Mouse (Mus musculus) heart, adult 8-10 months (tissue): ENCODE measurements around the gene Sp140. TPM values are rescaled to one million over a fixed set of nuclear protein-coding genes. Genes with fewer than 3 reads are reported as not detected.
"Not testable (repeated sequence)": the region's sequence is repeated elsewhere in the genome, so short reads cannot be mapped to it uniquely, and the experiment has no call there.

Source experiments
- DNase-seq: peaks from one replicate; pipeline ENCODE4 v3.0.0; 2022; ENCODE audit warnings: low spot score
- total RNA-seq, 4 experiments: library from RNA; stranded (reverse); gene quantifications; 2 replicates each; pipeline ENCODE4 v1.2.4; 2022

Sp140 gene
- total RNA-seq, 4 experiments from 2014 or later, result 2.3 to 3.6 (median 3.0) TPM

DNA sequence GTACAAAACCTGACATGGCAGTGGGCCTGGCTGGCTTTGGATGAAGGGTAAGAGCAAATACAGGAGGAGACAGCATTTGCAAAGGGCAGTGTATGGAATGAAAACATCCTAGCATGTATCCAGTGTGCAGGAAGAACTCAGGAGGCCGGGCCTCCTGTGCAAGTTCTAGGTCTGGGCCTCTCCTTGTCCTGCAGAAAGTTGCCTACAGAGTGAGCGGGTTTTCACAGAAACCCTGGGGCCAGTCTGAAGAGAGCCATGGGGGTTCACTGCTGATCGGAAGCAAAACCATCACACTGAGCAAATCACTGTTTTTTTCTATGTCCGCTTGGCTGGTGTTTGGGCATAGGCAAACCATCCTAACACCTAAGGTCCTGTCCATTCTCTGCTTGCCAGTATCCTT is 38.0 kb downstream of the Sp140 start:
- not testable (repeated sequence) for DNase-seq

DNA sequence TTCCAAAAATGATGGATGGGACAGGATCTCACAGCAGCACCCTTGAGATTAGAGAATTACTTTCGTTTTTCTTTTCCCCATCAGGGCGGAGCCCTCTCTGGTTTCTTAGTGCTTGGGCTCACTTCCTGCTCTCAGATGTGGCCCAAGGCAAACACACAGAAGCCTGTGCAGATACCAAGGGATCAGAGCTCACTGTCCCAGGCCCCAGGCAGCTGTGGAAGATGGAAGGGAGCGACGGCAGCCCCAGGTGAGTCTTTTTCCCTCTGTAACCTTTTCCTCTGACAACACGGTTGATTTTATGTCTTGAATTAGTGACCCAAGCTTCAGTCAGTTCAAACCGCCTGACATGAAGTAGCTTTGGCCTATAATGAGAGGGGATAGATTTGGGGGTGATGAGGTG is 49.7 kb downstream of the Sp140 start, which contains the start of gene Sp100:
Gene Sp100, plus strand, starts transcription at position 108 of the 400 bp plus-strand sequence.
- peak; percentile 50 for DNase-seq

DNA sequence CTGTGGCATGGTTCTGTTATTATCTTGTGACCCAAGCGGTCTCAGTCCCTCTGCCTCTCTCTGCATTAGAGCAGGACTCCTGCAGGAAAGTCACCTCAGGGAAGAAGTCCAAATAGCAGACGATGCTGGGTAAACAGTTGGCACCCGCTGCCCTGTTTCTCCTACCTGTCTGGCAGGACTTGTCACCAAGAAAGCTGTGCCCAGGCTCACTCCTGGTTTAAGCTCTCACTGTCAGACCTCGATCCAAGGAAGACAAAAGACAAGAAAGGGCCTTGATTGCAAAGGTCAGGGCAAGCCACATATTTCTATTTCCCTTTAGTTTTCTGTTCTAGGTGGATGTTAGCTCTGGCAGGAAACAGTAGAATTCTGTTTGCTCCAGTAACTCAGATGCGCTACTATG is 50.3 kb downstream of the Sp140 start:
- not testable (repeated sequence) for DNase-seq

DNA sequence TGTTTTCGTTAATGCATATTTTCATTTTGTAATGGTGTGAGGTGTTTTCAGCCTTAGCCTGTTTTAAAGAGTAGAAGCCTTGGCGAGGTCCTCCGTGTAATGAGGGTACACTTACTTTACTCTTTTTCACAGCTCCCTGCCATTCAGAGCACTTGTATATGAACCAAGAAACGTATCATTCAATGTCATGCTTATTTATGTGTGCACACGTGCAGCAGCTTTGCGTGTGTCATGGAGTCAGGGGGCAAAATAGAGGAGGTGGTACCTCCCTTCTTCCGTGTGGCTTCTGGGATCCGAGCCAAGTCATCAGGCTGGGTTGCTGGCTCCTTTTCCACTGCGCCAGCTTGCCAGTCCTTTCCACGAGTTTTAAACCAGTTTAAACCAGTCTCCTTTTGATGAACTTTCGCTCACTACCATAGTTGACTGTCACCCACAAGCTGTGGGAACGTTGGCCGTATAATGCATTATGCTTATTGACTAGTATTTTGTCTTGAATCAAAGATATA is 51.6 kb downstream of the Sp140 start:
- DNase-seq, result not testable (repeated sequence)

DNA sequence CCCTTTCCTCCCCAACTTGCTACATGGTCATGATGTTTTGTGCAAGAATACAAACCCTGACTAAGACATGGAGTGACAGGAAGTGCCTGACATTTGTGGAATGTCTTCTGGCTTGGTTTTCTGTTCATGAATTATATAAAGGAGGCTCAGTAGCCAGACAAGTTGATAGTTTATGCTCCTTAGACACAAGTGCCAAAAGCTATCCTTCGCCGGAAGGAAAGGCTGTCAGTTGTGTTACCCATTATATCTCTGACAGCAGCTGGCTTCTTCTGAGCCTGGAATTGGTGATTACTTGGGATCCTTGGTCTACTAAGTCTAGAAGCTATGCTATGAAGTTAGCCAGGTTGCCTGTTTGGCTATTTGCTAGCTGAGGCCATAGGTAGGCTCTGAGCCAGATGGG is 57.0 kb downstream of the Sp140 start:
- DNase-seq, result not testable (repeated sequence)

DNA sequence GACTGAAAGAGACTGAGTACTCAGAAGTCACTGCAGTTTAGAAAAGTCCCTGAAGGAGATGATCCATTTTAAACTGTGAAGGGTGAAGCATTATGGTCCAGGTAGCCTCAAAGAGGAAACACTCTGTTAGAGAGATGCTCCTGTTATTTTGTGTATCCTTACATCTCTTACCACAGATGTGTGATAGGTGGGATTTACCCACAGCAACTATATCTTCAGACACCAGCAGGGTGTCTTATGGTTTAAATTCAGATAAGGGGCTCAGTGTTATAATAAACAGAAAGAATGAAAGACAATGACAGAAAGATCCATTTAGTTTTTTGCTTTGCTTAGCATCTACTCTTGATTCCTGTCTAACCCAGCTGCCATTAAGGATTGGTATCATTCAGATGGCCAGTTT is 64.1 kb downstream of the Sp140 start:
- no peak for DNase-seq

DNA sequence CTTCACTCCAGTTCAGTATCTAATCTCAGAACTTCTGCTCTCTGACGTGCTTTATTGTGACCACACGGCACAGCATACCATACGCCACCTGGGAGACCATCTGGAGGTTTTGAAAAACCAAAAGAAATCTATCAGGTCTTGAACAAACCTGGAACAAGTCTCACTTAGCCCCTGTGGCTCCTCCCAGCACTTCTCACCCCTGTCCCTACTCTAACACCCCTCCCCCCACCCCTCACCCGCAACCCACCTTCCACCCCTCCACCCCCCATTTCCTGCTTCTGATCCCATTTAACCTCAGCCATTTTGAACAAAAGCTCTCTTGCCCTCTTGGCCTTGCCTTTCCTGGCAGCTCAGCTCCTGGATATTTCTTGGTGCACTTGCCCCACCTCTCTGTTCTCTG is 80.0 kb downstream of the Sp140 start:
- no peak for DNase-seq

DNA sequence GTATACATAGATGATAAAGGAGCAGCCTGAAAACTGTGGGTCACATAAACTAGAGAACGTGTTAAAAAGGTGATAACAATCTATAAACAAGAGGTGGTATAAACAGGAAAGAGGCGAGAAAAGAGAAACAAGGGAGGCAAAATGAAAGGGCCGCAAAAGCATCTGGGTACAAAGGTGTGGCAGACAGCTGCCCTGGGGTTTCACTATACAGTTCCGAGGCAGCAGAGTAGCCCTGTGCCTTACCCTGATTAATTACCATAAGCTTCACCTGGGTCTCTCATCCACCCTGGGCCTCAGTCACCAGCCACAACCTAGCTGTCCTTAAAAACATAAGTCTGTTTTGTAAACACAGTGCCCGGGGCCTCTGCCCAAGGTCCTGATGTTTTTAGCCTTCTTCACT is 86.5 kb downstream of the Sp140 start:
- DNase-seq, result no peak

DNA sequence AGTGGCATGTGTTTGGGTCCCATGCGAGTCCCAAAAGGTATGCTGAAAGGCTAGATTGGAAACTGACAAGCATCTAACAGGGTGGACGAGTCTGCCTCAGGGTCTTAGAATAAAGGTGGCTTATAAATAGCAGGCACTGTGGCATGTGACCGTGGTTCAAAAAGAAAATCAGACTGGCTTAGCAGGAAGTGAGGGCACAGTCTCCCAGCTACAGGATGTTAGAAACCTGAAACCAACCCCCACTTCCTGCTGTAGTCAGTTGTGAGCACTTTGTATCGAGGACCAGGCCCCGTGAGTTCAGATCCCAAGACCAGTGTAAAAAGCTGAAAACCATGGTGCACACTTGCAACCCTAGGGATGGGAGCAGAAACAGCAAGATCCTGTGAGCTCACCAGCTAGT is 87.2 kb downstream of the Sp140 start:
- no peak for DNase-seq

DNA sequence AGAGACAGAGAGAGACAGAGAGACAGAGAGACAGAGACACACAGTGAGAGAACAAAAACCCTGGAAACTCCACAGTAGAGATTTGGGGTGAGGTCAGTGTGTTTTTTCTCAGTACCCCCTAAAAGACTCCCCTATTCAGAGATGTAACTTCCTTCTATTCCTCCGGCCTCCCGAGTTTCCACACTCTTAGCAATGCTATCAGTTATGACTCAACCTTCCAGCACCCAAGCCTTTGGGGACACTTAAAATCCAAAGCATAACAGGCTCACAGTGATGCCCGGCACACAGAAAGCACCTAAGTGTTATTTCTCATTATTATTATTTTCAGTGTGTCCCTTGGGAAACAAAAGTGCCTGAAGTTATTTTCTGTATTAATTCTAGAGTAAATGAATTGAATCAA is 90.4 kb downstream of the Sp140 start:
- DNase-seq, result no peak

DNA sequence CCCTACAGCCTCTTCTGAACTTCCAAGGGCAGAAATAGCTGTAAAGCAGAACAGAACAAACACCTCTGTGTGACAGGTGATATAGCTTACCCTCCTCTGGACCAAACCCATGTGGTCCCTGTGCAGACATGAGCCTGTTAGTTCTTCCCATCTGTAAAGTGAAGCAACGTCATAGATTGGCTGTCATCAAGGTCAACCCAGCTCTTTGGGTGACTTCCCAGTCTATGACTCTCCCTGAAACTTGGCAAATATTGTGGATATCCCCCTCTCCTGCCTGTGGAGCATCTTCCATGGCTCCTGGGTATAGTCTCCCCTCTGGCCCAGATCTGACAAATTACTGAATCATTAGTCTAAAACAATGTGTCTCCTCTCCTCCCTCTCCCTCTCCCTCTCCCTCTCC is 92.1 kb downstream of the Sp140 start:
- no peak for DNase-seq

DNA sequence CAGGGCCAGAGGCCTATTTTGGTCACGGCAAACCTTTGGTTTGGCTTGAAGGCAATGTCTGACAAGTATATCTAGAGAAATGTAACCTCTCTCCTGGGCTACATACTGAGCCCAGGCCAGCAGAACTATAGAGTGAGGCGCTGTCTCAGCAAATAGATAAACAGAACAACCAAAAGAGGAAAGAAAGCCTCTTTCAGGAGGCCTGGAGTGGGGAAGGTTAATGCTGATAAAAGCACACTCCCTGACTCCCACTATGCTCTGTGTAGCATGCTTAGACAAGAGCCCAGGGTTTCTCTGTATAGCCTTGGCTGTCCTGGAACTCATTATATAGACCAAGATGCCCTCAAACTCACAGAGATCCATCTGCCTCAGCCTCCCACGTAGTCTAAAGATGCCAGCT is 93.1 kb downstream of the Sp140 start:
- no peak for DNase-seq

Other genes starting within 250 kb of the Sp140 start
- not detected for gene G530012D18Rik, start 24.7 kb upstream of the Sp140 start, total RNA-seq
- gene Sp110, start 1.6 kb upstream of the Sp140 start, total RNA-seq, result 1 to 10 TPM; 3.6 to 4.9 (median 3.9) TPM
- gene Sp100, start 49.6 kb downstream of the Sp140 start, total RNA-seq, result 10 to 100 TPM; 15.9 to 21.0 (median 19.3) TPM
- gene A630001G21Rik, start 178.3 kb downstream of the Sp140 start, total RNA-seq, result 1 to 10 TPM in 1 of 4 experiments, under 1 TPM in 3; 0.22 to 1.3 (median 0.34) TPM
- gene Cab39, start 193.1 kb downstream of the Sp140 start, total RNA-seq, result 100 to 1,000 TPM; 109 to 121 (median 111) TPM